Mouse (Mus musculus) forebrain, postnatal 0 days (tissue): ENCODE measurements around the gene Sept1. TPM values are rescaled to one million over a fixed set of nuclear protein-coding genes. Genes with fewer than 3 reads are reported as not detected.

Source experiments
- ATAC-seq: fragments of 200-750 bp; cut with Nextera tagmentation; 2 replicates; pipeline ENCODE4 v1.8.0; 2017; ENCODE audit warnings: mild to moderate bottlenecking, moderate library complexity
- DNase-seq: peaks from one replicate; pipeline ENCODE4 v3.0.0-alpha.2; 2015
- H3K27ac ChIP-seq: fragments of 300-500 bp; sonication (generic); 2 replicates; pipeline ENCODE4 v1.5.1; 2014; ENCODE audit warnings: low read depth, mild to moderate bottlenecking, antibody characterized with exemption, low read length, moderate library complexity, mixed read lengths
- H3K27me3 ChIP-seq: fragments of 300-500 bp; sonication (generic); 2 replicates; pipeline ENCODE4 v1.6.1; 2014; ENCODE audit warnings: mild to moderate bottlenecking, low read length, mixed read lengths; ENCODE audit not compliant: insufficient read depth
- H3K36me3 ChIP-seq: fragments of 300-500 bp; sonication (generic); 2 replicates; pipeline ENCODE4 v1.6.1; 2014; ENCODE audit warnings: mild to moderate bottlenecking, moderate library complexity; ENCODE audit not compliant: insufficient read depth
- H3K4me1 ChIP-seq: fragments of 300-500 bp; sonication (generic); 2 replicates; pipeline ENCODE4 v1.6.1; 2014; ENCODE audit warnings: antibody characterized with exemption; ENCODE audit not compliant: insufficient read depth
- H3K4me2 ChIP-seq: fragments of 300-500 bp; sonication (generic); 2 replicates; pipeline ENCODE4 v1.6.1; 2014; ENCODE audit warnings: low read depth, mild to moderate bottlenecking, moderate library complexity
- H3K4me3 ChIP-seq: fragments of 300-500 bp; sonication (generic); 2 replicates; pipeline ENCODE4 v1.5.1; 2014; ENCODE audit warnings: low read depth, low read length, mixed read lengths
- H3K9ac ChIP-seq: fragments of 300-500 bp; sonication (generic); 2 replicates; pipeline ENCODE4 v1.6.1; 2014; ENCODE audit warnings: mild to moderate bottlenecking
- H3K9me3 ChIP-seq: fragments of 300-500 bp; sonication (generic); 2 replicates; pipeline ENCODE4 v1.6.1; 2016; ENCODE audit warnings: low read length
- CTCF ChIP-seq: sonication (generic); IDR thresholded peaks from 2 replicates; pipeline ENCODE4 v1.5.1; 2016; ENCODE audit warnings: antibody characterized with exemption, control low read depth, low read depth
- WGBS: fragments of 180-500 bp; shearing (Covaris S2); extraction: QIAGEN DNeasy Blood & Tissue Kit; methylation state at CpG from one replicate; pipeline ENCODE4 v1.1.7; 2014; 5-methylcytosine and 5-hydroxymethylcytosine counted together
- polyA plus RNA-seq: library from polyadenylated mRNA; unstranded; fragments of >200 nt; fragmentation: Nextera tagmentation; extraction: Ambion mirVana; gene quantifications from 2 replicates; pipeline ENCODE4 v1.2.1, GENCODE M21; 2015
- total RNA-seq: library from RNA; depleted of rRNA; stranded (reverse); fragments of >200 nt; gene quantifications from 2 replicates; pipeline ENCODE4 v1.2.3, GENCODE M21; 2014

Gene Sept1
- total and polyA plus RNA-seq, 2 experiments from 2014 or later: 6.7 to 8.0 TPM

GRCm38 (mm10) chr7:127243870-127244657, 11.1 kb upstream of the Sept1 start, which contains the start of gene Zfp771:
Zfp771 (plus strand) TSS chr7:127244274.
- peak; percentile 94 for DNase-seq
- 0 out of 2 replicates have a peak, but pooled peaks cover 13% of the 10 kb centered on the region for H3K36me3 ChIP-seq
- peak within 1 kb of the TSS; percentile 95 for H3K9ac ChIP-seq
- peak within 1 kb of the TSS; percentile 89 for H3K27ac ChIP-seq
- H3K27me3 ChIP-seq: no peaks in the 10 kb centered on the region
- peak within 1 kb of the TSS; percentile 98 for H3K4me3 ChIP-seq
- peak within 1 kb of the TSS; percentile 67 for H3K4me2 ChIP-seq
- ATAC-seq: peak; percentile 95
- TF ChIP-seq CTCF: peak; percentile 45; the same call in 1 of the 2 replicates
- peaks cover 10% of the 10 kb centered on the region for H3K4me1 ChIP-seq
- WGBS: under 1% methylated on average over 54 of the region's 56 CpGs
- no peaks in the 10 kb centered on the region for H3K9me3 ChIP-seq

- Histone ChIP-seq H3K36me3 (0 out of 2 replicates have a peak, but pooled peaks cover 16% of the 10 kb centered on the region), H3K9ac (peak overlapping the region; percentile 95), H3K4me1 (peaks cover 10% of the 10 kb centered on the region), H3K4me2 (peak overlapping the region; percentile 67), H3K9me3 (no peaks in the 10 kb centered on the region), H3K27me3 (no peaks in the 10 kb centered on the region), H3K4me3 (peak overlapping the region; percentile 98), H3K27ac (peak overlapping the region; percentile 89)
- DNase-seq: no peak
- no peak for ATAC-seq
- no peak for TF ChIP-seq CTCF
- 31% methylated on average over 2 of the region's 2 CpGs for WGBS
Measured at GRCm38 (mm10) chr7:127243361-127243867, 10.5 kb upstream of the Sept1 start.

- Histone ChIP-seq H3K4me1 (peaks cover 15% of the 10 kb centered on the region), H3K27ac (no peak overlapping the region), H3K9ac (no peak overlapping the region), H3K27me3 (no peaks in the 10 kb centered on the region), H3K4me2 (no peak overlapping the region; the same call in 1 of the 2 replicates), H3K36me3 (peaks cover 36% of the 10 kb centered on the region), H3K9me3 (no peaks in the 10 kb centered on the region), H3K4me3 (no peak overlapping the region)
- ATAC-seq (no peak), DNase-seq (no peak)
- no peak for TF ChIP-seq CTCF
- 69% methylated on average over 2 of the region's 2 CpGs for WGBS
Measured at GRCm38 (mm10) chr7:127234777-127235176, 1.8 kb upstream of the Sept1 start.

- peak overlapping the region; percentile 88 for H3K4me3 ChIP-seq
- DNase-seq (no peak), ATAC-seq (no peak)
- peak overlapping the region; percentile 100 for H3K9ac ChIP-seq
- H3K4me1 ChIP-seq: peaks cover 15% of the 10 kb centered on the region
- WGBS: 3% methylated on average over 9 of the region's 9 CpGs
- peak overlapping the region; percentile 99 for H3K27ac ChIP-seq
- no peaks in the 10 kb centered on the region for H3K9me3 ChIP-seq
- no peak for TF ChIP-seq CTCF
- no peaks in the 10 kb centered on the region for H3K27me3 ChIP-seq
- H3K36me3 ChIP-seq: peaks cover 33% of the 10 kb centered on the region
- peak overlapping the region; percentile 74 for H3K4me2 ChIP-seq
Measured at GRCm38 (mm10) chr7:127233765-127234164, 835 bp upstream of the Sept1 start.

GRCm38 (mm10) chr7:127233368-127233749, 429 bp upstream of the Sept1 start:
- peak overlapping the region; percentile 100 for H3K9ac ChIP-seq
- peaks cover 33% of the 10 kb centered on the region for H3K36me3 ChIP-seq
- H3K4me2 ChIP-seq: peak overlapping the region; percentile 74
- H3K27ac ChIP-seq: peak overlapping the region; percentile 99
- no peak for DNase-seq
- ATAC-seq: peak; percentile 27
- no peaks in the 10 kb centered on the region for H3K27me3 ChIP-seq
- no peaks in the 10 kb centered on the region for H3K9me3 ChIP-seq
- no peak for TF ChIP-seq CTCF
- peak overlapping the region; percentile 88 for H3K4me3 ChIP-seq
- 4% methylated on average over 27 of the region's 27 CpGs for WGBS
- H3K4me1 ChIP-seq: peaks cover 15% of the 10 kb centered on the region

- ATAC-seq: no peak
- Histone ChIP-seq H3K9ac (peak overlapping the region; percentile 100), H3K4me3 (peak overlapping the region; percentile 88), H3K27ac (peak overlapping the region; percentile 99), H3K36me3 (peaks cover 21% of the 10 kb centered on the region), H3K4me2 (peak overlapping the region; percentile 74), H3K27me3 (no peaks in the 10 kb centered on the region), H3K4me1 (peaks cover 15% of the 10 kb centered on the region), H3K9me3 (no peaks in the 10 kb centered on the region)
- no peak for DNase-seq
- WGBS: 2% methylated on average over 20 of the region's 20 CpGs
- TF ChIP-seq CTCF: no peak
Measured at GRCm38 (mm10) chr7:127231826-127232621, 906 bp downstream of the Sept1 start.
